Mouse (Mus musculus) kidney, postnatal 10 days (tissue): ENCODE data around the gene Rcn1.

ENCODE experiments used
- DNase-seq: peaks from one replicate; pipeline ENCODE4 v3.0.0; 2021; ENCODE audit warnings: mixed read lengths

The Rcn1 gene

GRCm38 (mm10) chr2:105336314-105337027 is 62.6 kb downstream of the Rcn1 start:
- peak; percentile 39 for DNase-seq
